Mouse (Mus musculus) left cerebral cortex, adult 9 months (tissue): ENCODE measurements around the gene Hddc2.
"Not testable (repeated sequence)": the region's sequence is repeated elsewhere in the genome, so short reads cannot be mapped to it uniquely, and the experiment has no call there.

Experiments
- DNase-seq, 2 experiments: peaks; one replicate each; pipeline ENCODE4 v3.0.0; 2022; ENCODE audit warnings: low spot score in 2 of 2

The Hddc2 gene

GRCm38 (mm10) chr10:31352845-31353427 lies 39.8 kb downstream of the Hddc2 start:
- no peak for DNase-seq

GRCm38 (mm10) chr10:31354141-31354540 lies 41.0 kb downstream of the Hddc2 start:
- no peak for DNase-seq

- no peak for DNase-seq
Measured at GRCm38 (mm10) chr10:31354886-31355461, 41.8 kb downstream of the Hddc2 start.

GRCm38 (mm10) chr10:31359749-31360148 lies 46.6 kb downstream of the Hddc2 start:
- no peak for DNase-seq

- not testable (repeated sequence) for DNase-seq
Measured at GRCm38 (mm10) chr10:31370200-31370599, 57.0 kb downstream of the Hddc2 start.
